Mouse (Mus musculus) retina, postnatal 1 day (tissue): ENCODE results near the gene Olfr1131.
"Not testable (repeated sequence)": the region's sequence is repeated elsewhere in the genome, so short reads cannot be mapped to it uniquely, and the experiment has no call there.

Experiments
- DNase-seq: peaks from one replicate; pipeline ENCODE4 v3.0.0-alpha.2; 2012

Gene Olfr1131

GRCm38 (mm10) chr2:87626804-87627203 is at the start of gene Olfr1131:
Gene Olfr1131, plus strand, starts transcription at chr2:87627104.
- DNase-seq = no peak

DNA sequence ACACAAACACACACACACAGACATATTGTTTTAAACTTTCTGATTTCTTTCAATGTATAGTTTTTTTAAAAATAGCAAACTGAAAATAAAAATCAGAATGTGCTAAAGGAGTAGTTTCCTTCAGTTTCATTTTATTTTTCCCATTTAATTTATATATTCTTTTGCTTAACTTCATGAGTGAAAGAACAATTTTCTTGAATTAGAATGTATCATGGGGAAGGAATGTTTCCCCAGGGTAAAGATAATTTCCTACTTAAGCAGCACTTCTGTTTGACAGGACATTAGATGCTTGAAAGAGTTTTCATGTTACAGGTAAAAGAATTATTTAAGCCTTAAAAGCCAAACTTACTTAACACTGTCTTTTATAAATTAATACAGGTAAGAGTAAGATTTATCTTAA is 21.0 kb upstream of the Olfr1131 start, which contains the start of gene Olfr1130:
Olfr1130 (plus strand) TSS at position 301 of the 400 bp plus-strand sequence.
- not testable (repeated sequence) for DNase-seq

- DNase-seq = no peak
These were observed 10.5 kb downstream of the Olfr1131 start, which contains the start of gene Olfr1132 for GRCm38 (mm10) chr2:87637435-87637834. Gene Olfr1132, minus strand, starts transcription at chr2:87637535.

DNA sequence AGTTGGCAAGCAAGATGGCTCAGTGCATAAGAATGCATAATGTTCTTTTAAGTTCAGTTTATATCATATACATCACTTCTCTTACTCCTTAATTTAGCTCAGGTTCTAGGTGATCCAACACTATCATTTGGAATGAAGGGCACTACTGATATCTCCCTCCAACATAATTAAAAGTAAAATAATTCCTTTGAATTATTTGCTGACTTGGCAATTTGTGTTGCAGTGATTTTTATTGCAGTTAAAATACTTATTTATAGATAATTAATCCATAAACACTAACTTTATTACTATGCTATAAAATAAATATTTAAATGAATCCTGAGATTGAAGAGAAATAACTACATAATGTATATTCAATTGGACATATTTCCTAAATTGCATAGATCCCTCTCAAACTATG is 15.5 kb downstream of the Olfr1131 start:
- no peak for DNase-seq

- DNase-seq = no peak
These were observed 20.4 kb downstream of the Olfr1131 start, which contains the start of gene Olfr1133 for GRCm38 (mm10) chr2:87647274-87647673. Gene Olfr1133, minus strand, starts transcription at chr2:87647374.

GRCm38 (mm10) chr2:87658360-87658759 is 31.5 kb downstream of the Olfr1131 start, which contains the start of gene Olfr1134:
Gene Olfr1134, minus strand, starts transcription at chr2:87658460.
- no peak for DNase-seq

DNA sequence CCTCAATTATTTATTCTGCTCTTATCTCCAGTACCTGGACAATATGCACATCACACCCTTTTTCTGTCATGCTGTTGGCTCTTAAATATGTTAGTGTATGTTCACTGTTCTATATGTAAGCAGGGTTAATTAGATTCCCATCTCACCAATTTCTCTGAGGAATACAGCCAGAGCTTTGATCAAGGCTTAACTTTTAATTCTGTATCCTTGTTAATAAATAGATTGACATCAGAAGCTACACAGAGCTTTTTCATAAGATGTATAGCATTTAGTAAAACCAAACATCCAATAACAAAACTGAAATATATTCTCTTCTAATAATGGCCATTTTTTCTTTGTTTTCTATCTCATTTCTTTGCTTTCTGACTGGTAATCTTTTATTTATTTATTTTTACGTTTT is 46.7 kb downstream of the Olfr1131 start, which contains the start of gene Olfr1135:
Olfr1135 (minus strand) TSS at position 101 of the 400 bp plus-strand sequence.
- DNase-seq = no peak
